Mouse (Mus musculus) urinary bladder, adult 2 months (tissue): ENCODE data around the gene Prss57. TPM values are rescaled to one million over a fixed set of nuclear protein-coding genes. Genes with fewer than 3 reads are reported as not detected.
"Not testable (repeated sequence)": the region's sequence is repeated elsewhere in the genome, so short reads cannot be mapped to it uniquely, and the experiment has no call there.

ENCODE experiments used
- DNase-seq: peaks from one replicate; pipeline ENCODE4 v3.0.0; 2022; ENCODE audit warnings: low spot score
- polyA plus RNA-seq: library from polyadenylated mRNA; depleted of rRNA; stranded (reverse); fragments of >200 nt; gene quantifications from 2 replicates; pipeline ENCODE4 v1.2.3, GENCODE M21; 2012

The Prss57 gene
- polyA plus RNA-seq, 1 experiment: 0.47 TPM

DNA sequence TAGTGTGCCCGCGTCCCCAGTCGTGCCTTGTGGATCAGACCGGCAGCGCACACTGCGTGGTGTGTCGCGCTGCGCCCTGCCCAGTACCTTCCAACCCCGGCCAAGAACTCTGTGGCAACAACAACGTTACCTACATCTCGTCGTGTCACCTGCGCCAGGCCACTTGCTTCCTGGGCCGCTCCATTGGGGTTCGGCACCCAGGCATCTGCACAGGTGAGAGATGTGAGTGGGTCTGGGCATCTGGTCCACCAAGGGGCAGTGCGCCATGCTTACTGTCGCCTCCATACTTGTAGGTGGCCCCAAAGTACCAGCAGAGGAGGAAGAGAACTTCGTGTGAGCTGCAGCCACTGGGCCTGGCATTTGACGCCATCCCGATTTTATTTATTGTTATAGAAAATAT lies 9.6 kb downstream of the Prss57 start:
- no peak for DNase-seq

DNA sequence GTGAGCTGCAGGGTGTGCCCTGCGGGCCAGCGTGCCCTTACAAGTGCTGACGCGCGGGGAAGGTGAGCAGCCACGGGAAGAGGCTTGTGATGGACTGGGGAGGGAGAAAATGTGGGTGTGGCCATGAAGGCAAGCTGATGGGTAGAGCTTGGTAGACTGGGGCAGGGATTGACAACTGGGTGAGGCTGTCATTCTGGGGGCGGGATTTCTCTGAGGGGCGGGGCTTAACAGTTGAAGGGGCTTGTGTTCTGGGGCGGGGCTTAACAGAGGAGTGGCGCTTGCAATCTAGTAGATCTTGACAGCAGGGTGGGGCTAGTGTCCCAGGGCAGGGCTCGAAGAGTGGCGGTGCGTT lies 10.1 kb downstream of the Prss57 start:
- DNase-seq: no peak

GRCm38 (mm10) chr10:79779784-79780663 lies 10.7 kb downstream of the Prss57 start:
- DNase-seq: peak; percentile 86

- peak; percentile 27 for DNase-seq
Measured at GRCm38 (mm10) chr10:79779193-79779592, 11.6 kb downstream of the Prss57 start.

DNA sequence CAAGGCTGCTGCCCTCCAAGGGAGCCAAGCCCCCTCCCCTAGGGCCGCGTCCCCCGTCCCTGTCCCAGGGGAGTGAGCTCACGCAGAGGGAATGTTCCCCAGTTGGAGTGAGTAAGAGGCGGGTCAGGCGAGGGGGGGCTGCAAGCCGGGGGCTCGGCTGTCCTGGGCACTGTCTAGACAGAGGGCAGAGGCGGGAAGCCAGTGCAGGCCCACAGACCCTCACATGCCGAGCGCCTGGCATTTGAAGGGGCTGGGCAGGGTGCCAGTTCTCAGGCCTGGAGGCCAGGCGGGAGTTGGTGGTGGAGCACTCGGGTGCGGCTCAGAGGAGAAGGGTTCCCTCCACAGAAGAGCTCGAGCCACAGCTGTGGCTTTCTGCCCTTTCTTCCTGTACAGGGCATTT lies 12.8 kb downstream of the Prss57 start:
- peak; percentile 44 for DNase-seq

DNA sequence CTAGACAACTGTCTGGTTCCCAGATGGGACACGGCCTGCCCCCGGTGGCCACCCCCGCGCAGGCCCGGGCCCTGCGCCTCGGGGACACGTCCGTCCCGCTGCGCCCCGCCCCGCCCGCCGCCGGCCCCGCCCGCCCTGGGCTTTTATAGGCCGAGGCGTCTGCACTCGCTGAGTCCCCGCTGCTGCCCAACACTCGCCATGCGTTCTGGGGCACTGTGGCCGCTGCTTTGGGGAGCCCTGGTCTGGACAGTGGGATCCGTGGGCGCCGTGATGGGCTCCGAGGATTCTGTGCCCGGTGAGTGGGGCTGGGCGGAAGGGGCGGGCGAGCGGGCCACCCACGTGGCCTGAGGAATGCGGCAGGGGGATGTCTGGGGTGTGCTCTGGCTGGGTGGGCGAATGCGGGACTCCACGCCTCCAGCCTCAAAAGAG lies 13.6 kb downstream of the Prss57 start, which contains the start of gene Fstl3:
Gene Fstl3, plus strand, starts transcription at position 170 of the 429 bp plus-strand sequence.
- peak; percentile 38 for DNase-seq

DNA sequence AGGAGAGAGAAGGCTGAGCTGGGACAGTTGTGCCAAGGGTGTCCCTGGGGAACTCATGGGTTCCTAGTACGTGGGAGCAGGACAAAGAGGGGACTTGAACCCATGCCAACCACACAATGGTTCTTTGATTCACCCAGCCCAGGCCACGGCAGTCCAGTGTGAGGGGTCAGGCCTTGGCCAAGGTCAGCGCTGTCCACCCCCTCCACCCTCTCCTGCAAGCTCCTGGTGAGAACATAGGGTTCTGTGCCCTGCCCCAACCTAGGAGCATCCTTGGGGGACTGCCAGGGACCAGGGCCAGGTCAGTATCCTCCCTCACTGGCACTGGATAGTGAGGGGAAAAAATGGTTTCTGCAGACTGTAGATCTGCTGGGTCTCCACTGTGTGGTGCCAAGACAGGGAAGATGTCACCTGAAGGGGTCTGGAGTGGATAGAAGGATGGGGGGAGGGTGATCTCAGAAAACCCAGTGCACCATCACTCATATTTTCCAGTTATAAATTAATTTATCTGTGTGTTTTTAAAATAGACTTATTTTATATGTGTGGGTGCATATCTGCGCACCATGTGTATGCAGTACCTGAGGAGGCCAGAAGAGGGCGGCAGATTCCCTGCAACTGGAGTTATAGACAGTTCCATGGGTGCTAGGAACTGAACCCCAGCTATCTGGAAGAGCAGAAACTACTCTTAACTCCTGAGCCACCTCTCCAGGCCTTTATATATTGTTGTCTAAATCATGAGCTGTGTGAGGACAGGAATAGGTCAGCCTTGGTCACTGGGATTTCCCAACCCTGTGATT lies 16.1 kb downstream of the Prss57 start:
- DNase-seq: no peak

DNA sequence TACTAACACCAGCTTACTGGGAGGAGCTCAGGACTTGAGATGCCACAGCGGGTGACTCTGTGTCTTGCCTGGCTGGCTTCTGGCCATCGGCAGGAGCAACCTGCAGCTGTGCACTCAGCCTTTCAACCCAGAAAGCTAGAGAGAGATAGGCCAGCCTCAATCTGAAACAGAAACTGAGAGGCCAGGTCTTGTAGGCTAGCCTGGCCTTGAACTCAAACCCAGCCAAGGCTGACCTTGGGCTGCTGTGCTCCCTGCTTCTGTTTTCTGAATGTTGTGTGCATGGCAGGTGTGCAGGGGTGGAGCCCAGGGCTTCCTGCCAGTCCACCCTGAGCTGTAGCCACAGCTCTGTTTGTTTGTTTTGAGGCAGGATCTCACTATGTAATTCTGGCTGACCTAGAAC lies 17.6 kb downstream of the Prss57 start:
- DNase-seq: no peak

GRCm38 (mm10) chr10:79772320-79772719 lies 18.4 kb downstream of the Prss57 start:
- DNase-seq: no peak

DNA sequence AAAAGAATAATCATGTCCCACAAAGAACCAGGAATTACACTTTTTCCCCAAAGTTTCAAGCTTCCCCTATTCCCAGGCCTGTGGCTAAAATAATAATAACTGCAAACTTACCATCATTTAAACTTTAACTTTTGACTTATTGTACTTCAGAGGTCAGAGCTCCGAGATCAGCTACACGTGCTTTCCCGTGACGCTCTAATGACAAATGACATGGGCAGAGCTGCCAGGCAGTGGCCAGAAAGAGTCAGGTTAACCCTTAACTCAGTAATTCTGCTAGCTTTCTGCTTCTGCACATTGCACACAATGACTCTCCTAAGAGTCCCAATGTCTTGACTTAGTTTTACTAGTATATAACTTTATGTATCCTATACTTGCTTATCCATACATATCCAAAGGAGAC lies 21.4 kb downstream of the Prss57 start:
- no peak for DNase-seq

GRCm38 (mm10) chr10:79768400-79768799 lies 22.4 kb downstream of the Prss57 start:
- no peak for DNase-seq

- peak; percentile 68 for DNase-seq
Measured at GRCm38 (mm10) chr10:79767372-79768244, 23.2 kb downstream of the Prss57 start.

GRCm38 (mm10) chr10:79766508-79767325 lies 24.0 kb downstream of the Prss57 start, which contains the start of gene Rnf126:
Rnf126 (minus strand) TSS chr10:79766952.
- DNase-seq: peak; percentile 96

DNA sequence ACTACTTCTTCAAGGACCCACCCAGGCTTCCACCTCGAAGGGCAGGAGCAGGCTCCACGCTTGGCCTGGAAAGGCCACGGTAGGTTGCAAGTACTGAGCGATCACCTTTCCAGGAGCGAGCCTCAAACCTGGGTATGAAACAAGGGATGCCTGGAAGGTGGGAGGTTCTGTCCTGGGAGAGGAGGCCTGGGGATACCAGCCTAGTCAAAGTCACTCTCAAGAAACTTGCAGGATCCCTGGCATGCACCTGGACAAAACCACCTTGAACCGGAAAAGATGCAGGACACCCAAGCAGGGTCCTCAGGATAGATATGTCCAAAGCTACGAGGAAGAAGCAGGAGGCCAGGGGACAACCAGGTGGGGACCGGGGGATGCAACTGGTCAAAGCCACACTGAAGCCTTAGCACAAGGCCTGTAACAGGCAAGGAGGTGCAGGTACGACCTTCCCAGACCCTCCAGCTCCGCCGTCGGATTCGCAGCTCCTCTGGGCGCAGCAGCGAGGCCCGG lies 24.7 kb downstream of the Prss57 start:
- no peak for DNase-seq

GRCm38 (mm10) chr10:79765228-79765745 lies 25.5 kb downstream of the Prss57 start:
- no peak for DNase-seq

GRCm38 (mm10) chr10:79764234-79764633 lies 26.5 kb downstream of the Prss57 start:
- peak; percentile 40 for DNase-seq

DNA sequence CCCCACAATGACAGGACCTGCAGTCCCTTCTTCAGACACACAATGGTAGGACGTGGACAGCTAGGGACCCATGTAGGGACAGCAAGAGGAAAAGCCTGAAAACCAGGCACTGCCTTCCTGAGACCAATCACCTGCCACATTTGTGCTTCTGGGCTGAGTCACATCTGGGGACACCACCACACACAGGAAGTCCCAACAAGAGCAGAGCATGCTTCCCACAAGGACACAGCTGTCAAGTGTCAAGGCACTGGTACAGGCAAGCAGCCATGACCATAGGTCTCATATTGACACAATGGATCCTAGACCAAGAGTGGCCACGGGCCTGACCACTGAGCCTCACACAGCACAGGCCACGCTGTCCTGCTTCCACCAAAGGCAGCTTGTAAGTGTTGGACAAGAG lies 27.9 kb downstream of the Prss57 start:
- DNase-seq: no peak

- DNase-seq: no peak
Measured at GRCm38 (mm10) chr10:79760603-79761143, 30.1 kb downstream of the Prss57 start.

DNA sequence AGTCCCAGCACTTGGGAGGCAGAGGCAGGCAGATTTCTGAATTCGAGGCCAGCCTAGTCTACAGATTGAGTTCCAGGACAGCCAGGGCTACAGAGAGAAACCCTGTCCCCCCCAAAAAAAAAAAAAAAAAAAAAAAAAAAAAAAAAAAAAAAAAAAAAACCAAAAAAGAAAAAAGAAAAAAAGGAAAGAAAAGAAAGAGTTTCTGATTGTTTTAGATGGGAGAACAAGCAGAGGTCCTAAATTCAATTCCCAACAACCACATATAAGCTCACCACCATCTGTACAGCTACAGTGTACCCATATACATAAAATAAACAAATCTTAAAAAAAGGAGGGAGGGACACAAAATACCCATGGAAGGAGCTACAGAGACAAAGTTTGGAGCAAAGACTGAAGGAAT lies 31.1 kb downstream of the Prss57 start:
- DNase-seq: not testable (repeated sequence)

DNA sequence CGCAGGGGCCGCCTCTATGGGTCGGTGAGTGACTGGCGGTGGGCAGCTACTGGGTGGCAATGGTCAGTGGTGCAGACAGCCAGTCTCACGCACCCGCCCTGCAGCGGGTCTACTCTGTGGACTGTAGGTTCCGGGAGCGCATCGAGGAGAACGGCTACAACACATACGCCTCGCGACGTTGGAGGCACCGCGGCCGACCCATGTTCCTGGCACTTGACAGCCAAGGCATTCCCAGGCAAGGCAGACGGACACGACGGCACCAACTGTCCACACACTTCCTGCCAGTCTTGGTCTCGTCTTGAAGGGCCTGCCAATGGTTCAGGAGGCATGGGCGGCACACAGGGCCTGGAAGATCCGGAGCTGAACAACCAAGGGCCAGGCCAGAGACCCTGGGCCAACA lies 34.1 kb downstream of the Prss57 start:
- DNase-seq: no peak
